Mouse (Mus musculus) pancreas, adult 10 weeks (tissue): ENCODE results near the gene Vmn1r95. TPM values are rescaled to one million over a fixed set of nuclear protein-coding genes. Genes with fewer than 3 reads are reported as not detected.

ENCODE experiments used
- polyA plus RNA-seq: library from polyadenylated mRNA; stranded (reverse); fragments of 350-450 nt; fragmentation: Illumina TruSeq; extraction: RNeasy Lipid Tissue Mini Kit (QIAGEN cat#74804); gene quantifications from one replicate; pipeline ENCODE4 v1.2.3, GENCODE M21; 2015; ENCODE audit warnings: low read depth, low replicate concordance; ENCODE audit not compliant: insufficient read depth

Gene Vmn1r95
- polyA plus RNA-seq = not detected

GRCm38 (mm10) chr7:20193410-20193809 lies at the start of gene Vmn1r95:
Vmn1r95 (plus strand) TSS chr7:20193710.

GRCm38 (mm10) chr7:20168277-20168676 lies 25.2 kb upstream of the Vmn1r95 start, which contains the start of gene Vmn1r94:
Vmn1r94 (minus strand) TSS chr7:20168377.

GRCm38 (mm10) chr7:20205507-20205906 lies 12.0 kb downstream of the Vmn1r95 start, which contains the start of gene Gm6164:
Gm6164 (minus strand) TSS chr7:20205607.

GRCm38 (mm10) chr7:20233728-20234127 lies 40.2 kb downstream of the Vmn1r95 start, which contains the start of gene Gm4498:
Gm4498 (minus strand) TSS chr7:20233828.

Other genes with a start within 250 kb of the Vmn1r95 start
- gene Igsf23, start 243.0 kb upstream of the Vmn1r95 start, polyA plus RNA-seq = 0.96 TPM
- gene Ceacam20, start 228.3 kb upstream of the Vmn1r95 start, polyA plus RNA-seq = not detected
- 0.39 TPM for gene Nlrp9b, start 202.2 kb upstream of the Vmn1r95 start, polyA plus RNA-seq
- gene Vmn1r91, start 94.0 kb upstream of the Vmn1r95 start, polyA plus RNA-seq = not detected
- gene Gm16442, start 71.1 kb upstream of the Vmn1r95 start, polyA plus RNA-seq = not detected
- gene Vmn1r93, start 54.6 kb upstream of the Vmn1r95 start, polyA plus RNA-seq = not detected
- gene Vmn1r94, start 25.3 kb upstream of the Vmn1r95 start, polyA plus RNA-seq = not detected
- not detected for gene Gm6164, start 11.9 kb downstream of the Vmn1r95 start, polyA plus RNA-seq
- not detected for gene Gm4498, start 40.1 kb downstream of the Vmn1r95 start, polyA plus RNA-seq
- gene Gm5890, start 69.1 kb downstream of the Vmn1r95 start, polyA plus RNA-seq = not detected
- gene Gm4133, start 140.4 kb downstream of the Vmn1r95 start, polyA plus RNA-seq = not detected
- not detected for gene Gm5728, start 181.7 kb downstream of the Vmn1r95 start, polyA plus RNA-seq
- not detected for gene Vmn1r100, start 224.2 kb downstream of the Vmn1r95 start, polyA plus RNA-seq
- gene Vmn1r101, start 248.9 kb downstream of the Vmn1r95 start, polyA plus RNA-seq = not detected